Mouse (Mus musculus) forebrain, embryonic 14.5 days (tissue): ENCODE measurements around the gene E2f8. TPM values are rescaled to one million over a fixed set of nuclear protein-coding genes. Genes with fewer than 3 reads are reported as not detected.
A peak's percentile ranks its signal among the peaks of the same experiment; 100 is the strongest.

Source experiments
- ATAC-seq: fragments of 200-750 bp; cut with Nextera tagmentation; 2 replicates; pipeline ENCODE4 v1.8.0; 2017; ENCODE audit warnings: mild to moderate bottlenecking, moderate library complexity
- DNase-seq: peaks from one replicate; pipeline ENCODE4 v3.0.0-alpha.2; 2015; ENCODE audit warnings: low spot score
- H3K27ac ChIP-seq: fragments of 300-500 bp; sonication (generic); 2 replicates; pipeline ENCODE4 v1.5.1; 2014; ENCODE audit warnings: low read depth, mild to moderate bottlenecking, control low read depth, low read length, moderate library complexity
- H3K27me3 ChIP-seq: fragments of 300-500 bp; sonication (generic); replicated peaks from 2 replicates; pipeline ENCODE4 v1.6.1; 2014; ENCODE audit warnings: low read length, control low read depth, mixed read lengths; ENCODE audit not compliant: control insufficient read depth, insufficient read depth
- H3K36me3 ChIP-seq: fragments of 300-500 bp; sonication (generic); 2 replicates; pipeline ENCODE4 v1.6.1; 2014; ENCODE audit warnings: low read length, control low read depth; ENCODE audit not compliant: control insufficient read depth, insufficient read depth
- H3K4me1 ChIP-seq: fragments of 300-500 bp; sonication (generic); 2 replicates; pipeline ENCODE4 v1.6.1; 2014; ENCODE audit warnings: antibody characterized with exemption, low read length, control low read depth; ENCODE audit not compliant: control insufficient read depth, insufficient read depth
- H3K4me2 ChIP-seq: fragments of 300-500 bp; sonication (generic); 2 replicates; pipeline ENCODE4 v1.6.1; 2014; ENCODE audit warnings: mild to moderate bottlenecking, control low read depth, low read length
- H3K4me3 ChIP-seq: fragments of 300-500 bp; sonication (generic); 2 replicates; pipeline ENCODE4 v1.5.1; 2014; ENCODE audit warnings: low read depth, low read length, control low read depth
- H3K9ac ChIP-seq: fragments of 300-500 bp; sonication (generic); 2 replicates; pipeline ENCODE4 v1.6.1; 2014; ENCODE audit warnings: mild to moderate bottlenecking, low read length, control low read depth, moderate library complexity
- H3K9me3 ChIP-seq: fragments of 300-500 bp; sonication (generic); replicated peaks from 2 replicates; pipeline ENCODE4 v1.6.1; 2016; ENCODE audit warnings: low read length, control low read depth, mixed read lengths; ENCODE audit not compliant: control insufficient read depth
- WGBS: fragments of 180-500 bp; shearing (Covaris S2); extraction: QIAGEN DNeasy Blood & Tissue Kit; methylation state at CpG from one replicate; pipeline ENCODE4 v1.1.7; 2014; 5-methylcytosine and 5-hydroxymethylcytosine counted together
- polyA plus RNA-seq: library from polyadenylated mRNA; unstranded; fragments of >200 nt; fragmentation: Nextera tagmentation; extraction: Ambion mirVana; gene quantifications from 2 replicates; pipeline ENCODE4 v1.2.1, GENCODE M21; 2014

Gene E2f8
- polyA plus RNA-seq, 1 experiment from 2014 or later, result 4.1 TPM

DNA sequence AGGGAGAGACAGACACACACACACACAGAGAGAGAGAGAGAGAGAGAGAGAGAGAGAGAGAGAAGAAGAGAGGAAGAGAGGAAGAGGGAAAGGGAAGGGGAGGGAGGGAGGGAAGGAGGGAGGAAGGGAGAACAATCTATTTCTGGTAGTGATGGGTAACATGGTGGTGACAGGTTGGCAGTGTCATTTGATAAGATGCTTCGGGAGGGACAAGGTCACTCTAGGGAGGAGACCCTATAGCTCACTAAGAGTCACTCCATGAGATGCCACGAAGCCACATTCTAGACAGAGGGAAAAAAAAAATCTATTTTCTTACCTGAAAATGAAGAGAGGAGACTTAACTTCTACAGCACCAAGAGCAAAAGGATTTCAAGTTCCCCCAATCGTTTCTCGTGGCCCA lies 14.7 kb upstream of the E2f8 start:
- Histone ChIP-seq H3K4me2 (no peak overlapping the region), H3K4me3 (no peak overlapping the region), H3K9ac (no peak overlapping the region), H3K36me3 (no peaks in the 10 kb centered on the region), H3K4me1 (peaks cover 17% of the 10 kb centered on the region), H3K9me3 (no peaks in the 10 kb centered on the region), H3K27me3 (peaks cover 7% of the 10 kb centered on the region; the same call in 1 of the 2 replicates), H3K27ac (no peak overlapping the region)
- 82% methylated on average over 4 of the region's 4 CpGs for WGBS
- no peak for DNase-seq
- no peak for ATAC-seq

- no peak for DNase-seq
- peaks cover 7% of the 10 kb centered on the region; the same call in 1 of the 2 replicates for H3K27me3 ChIP-seq
- peaks cover 20% of the 10 kb centered on the region for H3K4me1 ChIP-seq
- ATAC-seq, result no peak
- no peak overlapping the region for H3K4me3 ChIP-seq
- WGBS, result 84% methylated on average over 4 of the region's 4 CpGs
- H3K36me3 ChIP-seq, result no peaks in the 10 kb centered on the region
- no peak overlapping the region for H3K4me2 ChIP-seq
- H3K27ac ChIP-seq, result no peak overlapping the region
- H3K9ac ChIP-seq, result no peak overlapping the region
- H3K9me3 ChIP-seq, result no peaks in the 10 kb centered on the region
These were observed 14.1 kb upstream of the E2f8 start for GRCm38 (mm10) chr7:48895475-48895874.

GRCm38 (mm10) chr7:48894763-48895162 lies 13.4 kb upstream of the E2f8 start:
- no peak overlapping the region for H3K27ac ChIP-seq
- DNase-seq (no peak), ATAC-seq (no peak)
- no peak overlapping the region for H3K9ac ChIP-seq
- 80% methylated on average over 6 of the region's 6 CpGs for WGBS
- H3K36me3 ChIP-seq, result no peaks in the 10 kb centered on the region
- no peaks in the 10 kb centered on the region for H3K9me3 ChIP-seq
- H3K4me3 ChIP-seq, result no peak overlapping the region
- H3K4me1 ChIP-seq, result peaks cover 20% of the 10 kb centered on the region
- H3K27me3 ChIP-seq, result peaks cover 7% of the 10 kb centered on the region; the same call in 1 of the 2 replicates
- H3K4me2 ChIP-seq, result no peak overlapping the region

GRCm38 (mm10) chr7:48894152-48894551 lies 12.8 kb upstream of the E2f8 start:
- Histone ChIP-seq H3K27me3 (peaks cover 7% of the 10 kb centered on the region; the same call in 1 of the 2 replicates), H3K36me3 (no peaks in the 10 kb centered on the region), H3K4me2 (no peak overlapping the region), H3K9me3 (no peaks in the 10 kb centered on the region), H3K27ac (no peak overlapping the region), H3K4me1 (peaks cover 20% of the 10 kb centered on the region), H3K4me3 (no peak overlapping the region), H3K9ac (no peak overlapping the region)
- DNase-seq (peak; percentile 76), ATAC-seq (peak; percentile 30; the same call in 1 of the 2 replicates)
- 0% methylated on average over 6 of the region's 6 CpGs for WGBS

DNA sequence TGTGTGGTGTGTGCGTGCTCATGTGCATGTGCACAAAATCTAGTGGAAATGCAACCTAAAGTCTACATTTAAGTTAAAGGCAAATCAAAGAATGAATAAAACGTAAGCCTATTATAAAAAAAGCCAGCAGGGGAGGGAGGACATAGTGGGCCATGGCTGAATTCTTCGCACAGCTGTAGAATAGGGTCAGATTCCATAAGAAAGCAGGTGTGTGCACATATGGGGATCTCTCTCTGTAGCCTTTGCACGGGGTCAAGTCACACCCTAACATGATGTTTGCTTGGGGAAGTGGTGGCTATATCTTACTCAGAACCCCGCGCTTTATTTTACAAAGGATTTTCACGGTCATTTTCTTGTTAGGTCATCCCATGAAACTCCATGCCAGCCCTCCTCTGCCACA lies 11.7 kb upstream of the E2f8 start:
- Histone ChIP-seq H3K27ac (no peak overlapping the region), H3K9me3 (no peaks in the 10 kb centered on the region), H3K4me1 (peaks cover 19% of the 10 kb centered on the region), H3K4me2 (no peak overlapping the region), H3K9ac (no peak overlapping the region), H3K36me3 (no peaks in the 10 kb centered on the region), H3K27me3 (peaks cover 14% of the 10 kb centered on the region; the same call in 1 of the 2 replicates), H3K4me3 (no peak overlapping the region)
- ATAC-seq, result no peak
- DNase-seq, result no peak
- 89% methylated on average over 7 of the region's 7 CpGs for WGBS

- H3K36me3 ChIP-seq, result no peaks in the 10 kb centered on the region
- ATAC-seq (0 out of 2 replicates have a peak, but pooled peaks have one; percentile 38), DNase-seq (no peak)
- no peaks in the 10 kb centered on the region for H3K9me3 ChIP-seq
- H3K9ac ChIP-seq, result no peak overlapping the region
- H3K4me1 ChIP-seq, result peaks cover 6% of the 10 kb centered on the region; the same call in 1 of the 2 replicates
- H3K27ac ChIP-seq, result no peak overlapping the region
- no peak overlapping the region for H3K4me3 ChIP-seq
- no peak overlapping the region for H3K4me2 ChIP-seq
- peaks cover 7% of the 10 kb centered on the region; the same call in 1 of the 2 replicates for H3K27me3 ChIP-seq
- WGBS, result 22% methylated on average over 5 of the region's 5 CpGs
These were observed 9.6 kb upstream of the E2f8 start for GRCm38 (mm10) chr7:48891029-48891428.

- Histone ChIP-seq H3K9ac (no peak overlapping the region), H3K4me1 (peaks cover 6% of the 10 kb centered on the region; the same call in 1 of the 2 replicates), H3K27me3 (peaks cover 11% of the 10 kb centered on the region; the same call in 1 of the 2 replicates), H3K9me3 (no peaks in the 10 kb centered on the region), H3K36me3 (no peaks in the 10 kb centered on the region), H3K27ac (no peak overlapping the region), H3K4me3 (no peak overlapping the region), H3K4me2 (no peak overlapping the region)
- 83% methylated on average over 2 of the region's 2 CpGs for WGBS
- ATAC-seq, result no peak
- no peak for DNase-seq
These were observed 7.4 kb upstream of the E2f8 start for GRCm38 (mm10) chr7:48888751-48889150.

DNA sequence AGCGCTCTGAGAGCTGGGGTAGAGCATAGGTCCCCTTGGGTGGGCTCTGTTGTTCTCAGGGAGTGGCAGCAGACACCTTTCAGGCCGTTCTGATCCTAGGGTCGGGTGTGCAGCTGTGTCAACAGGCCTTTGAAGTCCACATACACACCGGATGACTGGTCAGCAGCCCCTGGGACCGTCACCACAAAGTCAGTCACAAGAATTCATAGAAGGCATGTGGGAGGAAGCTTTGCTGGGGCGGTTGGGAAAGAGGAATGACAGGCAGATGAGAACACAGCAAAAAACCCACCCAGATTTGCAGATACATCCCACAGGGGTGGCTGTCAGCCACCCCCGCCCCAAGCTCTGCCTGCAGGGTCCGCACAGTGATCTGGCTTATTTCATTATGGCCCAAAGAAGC lies 6.6 kb upstream of the E2f8 start:
- H3K9ac ChIP-seq, result no peak overlapping the region
- H3K27ac ChIP-seq, result no peak overlapping the region
- 64% methylated on average over 8 of the region's 8 CpGs for WGBS
- H3K27me3 ChIP-seq, result peaks cover 11% of the 10 kb centered on the region; the same call in 1 of the 2 replicates
- no peak for ATAC-seq
- no peak overlapping the region for H3K4me3 ChIP-seq
- no peak overlapping the region for H3K4me2 ChIP-seq
- H3K36me3 ChIP-seq, result no peaks in the 10 kb centered on the region
- DNase-seq, result no peak
- H3K4me1 ChIP-seq, result peaks cover 6% of the 10 kb centered on the region; the same call in 1 of the 2 replicates
- no peaks in the 10 kb centered on the region for H3K9me3 ChIP-seq

- DNase-seq (no peak), ATAC-seq (no peak)
- H3K9me3 ChIP-seq, result no peaks in the 10 kb centered on the region
- H3K27me3 ChIP-seq, result peaks cover 14% of the 10 kb centered on the region
- H3K36me3 ChIP-seq, result no peaks in the 10 kb centered on the region
- H3K27ac ChIP-seq, result no peak overlapping the region
- H3K4me3 ChIP-seq, result no peak overlapping the region
- 61% methylated on average over 5 of the region's 5 CpGs for WGBS
- H3K9ac ChIP-seq, result no peak overlapping the region
- no peak overlapping the region for H3K4me2 ChIP-seq
- H3K4me1 ChIP-seq, result peaks cover 7% of the 10 kb centered on the region; the same call in 1 of the 2 replicates
These were observed 2.8 kb upstream of the E2f8 start for GRCm38 (mm10) chr7:48884266-48884611.
